Mouse (Mus musculus) heart, adult 2 months (tissue): ENCODE data around the gene Zmiz1.
A peak's percentile ranks its signal among the peaks of the same experiment; 100 is the strongest.

ENCODE experiments used
- CTCF ChIP-seq: fragments of 200-600 bp; IDR thresholded peaks from 2 replicates; pipeline ENCODE4 v1.8.1; 2022; ENCODE audit warnings: antibody characterized with exemption, mild to moderate bottlenecking, moderate library complexity
- EP300 ChIP-seq: fragments of 200-500 bp; IDR thresholded peaks from 2 replicates; pipeline ENCODE4 v1.6.1; 2011; ENCODE audit warnings: low read depth, low read length, control low read depth; ENCODE audit not compliant: insufficient read depth
- POLR2A ChIP-seq: fragments of 200-500 bp; IDR thresholded peaks from 2 replicates; pipeline ENCODE4 v1.6.1; 2011; ENCODE audit warnings: mild to moderate bottlenecking, low read depth, low read length, control low read depth; ENCODE audit not compliant: insufficient read depth

DNA sequence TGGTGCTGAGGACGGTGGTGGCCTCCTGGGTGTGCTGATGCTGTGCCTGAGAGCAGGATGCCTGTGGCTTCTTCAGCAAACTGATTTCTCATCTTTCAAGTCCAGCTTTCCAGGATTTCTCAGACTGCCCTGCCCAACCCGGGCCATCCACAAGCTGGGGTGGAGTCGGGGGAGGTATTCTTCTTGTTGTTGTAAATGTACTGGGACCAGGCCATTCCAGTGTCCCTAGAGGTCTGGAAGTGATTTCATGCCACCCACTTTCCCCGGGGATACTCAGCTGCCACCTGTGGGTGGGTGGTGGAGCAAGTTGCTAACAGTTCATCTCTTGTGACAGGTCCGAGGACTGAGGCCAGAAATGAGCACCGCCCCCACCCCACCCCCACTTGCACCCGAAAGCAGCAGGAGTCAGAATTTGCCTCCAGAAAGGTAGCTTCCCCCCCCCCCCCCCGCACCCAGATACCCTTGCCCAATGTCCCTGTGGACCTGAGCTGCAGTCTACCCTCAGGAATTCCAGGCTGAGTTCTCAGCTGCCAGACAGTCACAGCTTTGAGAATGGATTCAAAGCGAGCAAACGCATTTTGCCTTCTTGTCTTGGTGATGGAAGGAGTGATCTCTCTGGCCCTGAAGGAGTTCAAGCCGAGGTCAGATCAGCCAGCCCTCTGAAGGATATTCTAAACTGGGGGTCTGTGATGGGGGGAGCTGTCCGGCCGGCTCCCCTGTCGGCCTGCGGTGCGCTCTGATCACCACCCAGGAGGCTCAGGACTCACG, 2.1 kb upstream of the Zmiz1 start:
- TF ChIP-seq CTCF (peak; percentile 32), EP300 (no peak), POLR2A (no peak)
